Mouse (Mus musculus) C2C12 (cell line): ENCODE measurements around the gene Ptp4a2. TPM values are rescaled to one million over a fixed set of nuclear protein-coding genes. Genes with fewer than 3 reads are reported as not detected.

Source experiments
- H3K27me3 ChIP-seq: one replicate; pipeline ENCODE4 v1.6.1; 2011; ENCODE audit not compliant: control insufficient read depth, insufficient read depth, insufficient read length
- H3K36me3 ChIP-seq: one replicate; pipeline ENCODE4 v1.6.1; 2011; ENCODE audit not compliant: control insufficient read depth, insufficient read depth
- H3K4me3 ChIP-seq: one replicate; pipeline ENCODE4 v1.5.1; 2011; ENCODE audit warnings: mild to moderate bottlenecking, control low read depth; ENCODE audit not compliant: poor library complexity, insufficient read depth, severe bottlenecking
- H3K79me2 ChIP-seq: one replicate; pipeline ENCODE4 v1.6.1; 2011; ENCODE audit not compliant: control insufficient read depth, insufficient read depth
- H3K79me3 ChIP-seq: one replicate; pipeline ENCODE4 v1.6.1; 2011; ENCODE audit warnings: low read depth, control low read depth
- H3ac ChIP-seq: one replicate; pipeline ENCODE3; 2011; ENCODE audit warnings: low read depth; ENCODE audit not compliant: control insufficient read depth, insufficient read length
- CEBPB ChIP-seq: IDR thresholded peaks from one replicate; pipeline ENCODE4 v1.6.1; 2011; ENCODE audit warnings: low read depth, mild to moderate bottlenecking, control low read depth, moderate library complexity
- CTCF ChIP-seq: IDR thresholded peaks from one replicate; pipeline ENCODE4 v1.5.1; 2011; ENCODE audit not compliant: control insufficient read depth, insufficient read depth, insufficient read length
- FOSL1 ChIP-seq: IDR thresholded peaks from one replicate; pipeline ENCODE4 v1.8.0; 2011; ENCODE audit warnings: mild to moderate bottlenecking, low read length; ENCODE audit not compliant: poor library complexity, insufficient read depth, severe bottlenecking
- MAX ChIP-seq: IDR thresholded peaks from one replicate; pipeline ENCODE4 v1.6.1; 2011; ENCODE audit warnings: mild to moderate bottlenecking, control low read depth
- MYOD1 ChIP-seq: IDR thresholded peaks from one replicate; pipeline ENCODE4 v1.6.1; 2011; ENCODE audit warnings: low read depth; ENCODE audit not compliant: control insufficient read depth, insufficient read length
- MYOG ChIP-seq: IDR thresholded peaks from one replicate; pipeline ENCODE4 v1.6.1; 2011; ENCODE audit not compliant: control insufficient read depth, insufficient read length; ENCODE audit errors: extremely low read depth
- USF1 ChIP-seq: IDR thresholded peaks from one replicate; pipeline ENCODE4 v1.6.1; 2011; ENCODE audit warnings: low read depth, mild to moderate bottlenecking, control low read depth, moderate library complexity
- polyA plus RNA-seq: library from polyadenylated mRNA; unstranded; fragments of >200 nt; fragmentation: generic; extraction: Trizol; gene quantifications from one replicate; pipeline ENCODE4 v1.2.1, GENCODE M21; 2012; ENCODE audit warnings: missing spikeins

The Ptp4a2 gene
- polyA plus RNA-seq, 1 experiment: 101 TPM

DNA sequence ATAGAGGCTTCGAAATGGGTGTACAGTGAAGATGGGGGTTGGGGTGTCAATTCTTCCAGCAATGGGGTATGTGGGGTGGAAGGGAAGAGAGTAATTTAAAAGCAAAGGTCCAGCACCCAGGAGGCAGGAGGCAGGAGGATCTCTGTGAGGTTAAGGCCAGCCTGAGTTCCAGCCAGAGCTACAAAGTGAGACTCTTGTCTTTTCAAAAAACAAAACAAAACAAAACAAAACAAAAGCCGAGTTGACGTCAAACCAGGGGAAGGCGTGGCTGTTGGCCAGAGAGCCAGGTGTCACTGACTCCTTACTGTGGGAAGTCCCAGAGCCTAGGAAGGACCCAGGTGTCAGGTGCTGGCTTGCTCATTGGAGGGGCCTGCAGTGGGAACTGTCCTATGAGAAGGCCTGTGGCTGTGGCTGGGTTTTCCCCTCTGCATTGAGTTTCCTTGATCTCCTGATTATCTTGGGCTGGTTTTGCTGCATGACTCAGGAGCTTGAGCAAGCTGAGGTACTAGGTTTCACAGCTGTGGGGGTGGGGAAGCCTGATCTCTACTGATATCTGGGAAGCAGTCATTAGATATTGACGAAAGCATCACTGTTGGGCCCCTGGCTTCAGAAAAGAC is 17.2 kb upstream of the Ptp4a2 start:
- H3K79me3 ChIP-seq: no peaks in the 10 kb centered on the region
- TF ChIP-seq MAX (no peak), USF1 (no peak), MYOG (no peak), MYOD1 (peak; percentile 55), FOSL1 (no peak), CEBPB (peak; percentile 45), CTCF (no peak)
- H3K27me3 ChIP-seq: no peaks in the 10 kb centered on the region
- H3K36me3 ChIP-seq: no peaks in the 10 kb centered on the region
- H3K4me3 ChIP-seq: no peak overlapping the region
- H3ac ChIP-seq: no peak overlapping the region
- H3K79me2 ChIP-seq: no peaks in the 10 kb centered on the region

DNA sequence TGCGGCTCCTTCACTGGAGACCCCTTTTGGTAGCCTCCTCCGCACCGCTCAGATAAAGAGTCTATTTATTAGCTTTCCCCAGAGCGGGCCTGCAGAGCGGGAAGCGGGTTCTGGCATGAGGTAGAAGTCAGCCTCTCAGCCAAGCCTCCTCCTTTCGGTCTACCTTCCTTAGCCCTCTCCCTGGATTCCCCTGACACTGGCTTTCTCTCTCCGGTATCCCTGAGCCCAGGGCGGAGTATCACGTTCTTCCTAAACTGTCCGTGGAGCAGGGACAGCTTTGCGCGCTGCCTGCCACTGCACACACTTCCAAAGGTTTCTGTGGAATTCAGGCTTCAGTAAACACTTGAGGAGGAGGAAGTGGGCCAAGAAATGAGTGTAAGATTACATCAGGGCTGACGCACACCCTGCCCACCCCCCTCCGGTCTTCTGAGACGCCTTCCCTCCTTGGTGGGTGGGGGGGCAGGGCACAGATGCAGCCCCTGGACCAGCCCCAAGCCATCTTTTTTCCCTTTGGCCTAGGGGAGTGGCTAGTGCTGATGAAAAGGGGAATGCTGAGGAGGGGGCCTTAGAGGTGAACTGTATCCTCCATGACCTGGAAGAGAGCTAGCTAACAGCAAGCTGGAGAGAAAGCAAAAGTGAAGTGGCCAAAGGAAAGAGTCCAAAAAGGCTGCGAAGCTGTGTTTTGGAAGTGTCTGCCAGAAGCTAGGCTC is 15.7 kb upstream of the Ptp4a2 start:
- H3ac ChIP-seq: peak overlapping the region; percentile 10
- no peak for TF ChIP-seq CTCF
- no peak for TF ChIP-seq CEBPB
- TF ChIP-seq USF1: no peak
- no peak for TF ChIP-seq FOSL1
- TF ChIP-seq MYOG: no peak
- no peak for TF ChIP-seq MAX
- TF ChIP-seq MYOD1: no peak
- H3K36me3 ChIP-seq: no peaks in the 10 kb centered on the region
- no peaks in the 10 kb centered on the region for H3K79me2 ChIP-seq
- no peaks in the 10 kb centered on the region for H3K27me3 ChIP-seq
- no peak overlapping the region for H3K4me3 ChIP-seq
- no peaks in the 10 kb centered on the region for H3K79me3 ChIP-seq

DNA sequence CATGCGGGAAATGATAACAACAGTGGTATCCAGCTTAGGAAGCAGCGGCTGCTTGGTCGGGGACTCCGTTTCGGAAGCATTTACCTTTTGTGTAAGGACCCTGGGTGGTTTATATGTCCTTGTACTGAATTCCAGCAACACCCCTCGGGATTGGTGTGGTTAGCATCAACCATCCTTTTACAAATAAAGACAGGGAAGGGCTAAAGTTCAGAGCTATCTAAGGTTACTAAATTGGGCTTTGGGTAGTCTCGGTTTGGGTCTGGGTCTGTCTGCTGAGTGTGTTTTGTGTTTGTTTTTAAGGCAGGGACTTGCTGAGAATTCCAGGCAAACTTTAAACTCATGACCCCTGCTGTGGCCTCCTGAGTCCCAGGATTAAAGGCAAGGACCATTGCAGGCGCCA is 15.2 kb upstream of the Ptp4a2 start:
- Histone ChIP-seq H3K79me2 (no peaks in the 10 kb centered on the region), H3K36me3 (no peaks in the 10 kb centered on the region), H3ac (no peak overlapping the region), H3K79me3 (no peaks in the 10 kb centered on the region), H3K27me3 (no peaks in the 10 kb centered on the region), H3K4me3 (no peak overlapping the region)
- TF ChIP-seq MAX (no peak), MYOD1 (no peak), USF1 (no peak), MYOG (no peak), CTCF (no peak), FOSL1 (no peak), CEBPB (no peak)

DNA sequence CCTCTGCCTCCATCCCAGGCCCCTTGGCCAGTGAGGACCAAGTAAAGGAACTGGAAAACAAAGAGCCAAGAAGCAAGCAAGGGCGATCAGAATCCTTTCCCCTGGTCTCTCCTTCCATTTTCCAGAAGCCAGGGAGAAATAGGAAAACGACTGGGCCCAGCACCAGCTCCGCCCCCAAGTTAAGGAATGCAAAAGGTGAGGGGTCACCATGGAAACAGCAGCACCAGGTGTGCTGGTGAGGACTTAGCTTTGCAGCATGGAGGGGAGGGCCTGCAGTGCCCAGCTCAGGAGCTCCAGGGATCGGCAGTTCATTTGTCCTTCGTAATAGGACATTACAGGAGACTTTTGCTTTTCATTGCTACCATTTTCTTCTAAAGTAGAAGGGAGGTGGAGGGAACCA is 13.0 kb upstream of the Ptp4a2 start:
- no peak overlapping the region for H3K4me3 ChIP-seq
- H3K79me3 ChIP-seq: no peaks in the 10 kb centered on the region

GRCm38 (mm10) chr4:129803368-129803767 is 7.7 kb upstream of the Ptp4a2 start:
- TF ChIP-seq MYOD1: no peak
- TF ChIP-seq FOSL1: no peak
- TF ChIP-seq USF1: peak; percentile 7
- Histone ChIP-seq H3K4me3 (no peak overlapping the region), H3K79me3 (no peaks in the 10 kb centered on the region), H3K36me3 (no peaks in the 10 kb centered on the region), H3ac (no peak overlapping the region), H3K27me3 (no peaks in the 10 kb centered on the region), H3K79me2 (no peaks in the 10 kb centered on the region)

More for the DNA sequence above, 13.0 kb upstream of the Ptp4a2 start:
- no peaks in the 10 kb centered on the region for H3K79me2 ChIP-seq
- H3K36me3 ChIP-seq: no peaks in the 10 kb centered on the region
- H3ac ChIP-seq: no peak overlapping the region
- TF ChIP-seq FOSL1 (no peak), MYOD1 (no peak), MAX (no peak), CTCF (no peak), MYOG (no peak), CEBPB (no peak), USF1 (no peak)
- H3K27me3 ChIP-seq: no peaks in the 10 kb centered on the region
